In genomic region chr4:62644031-62644793, GRCm38 (mm10) we compare ENCODE assay signal across 13 mouse cellular contexts.
DNase-seq lines count a peak whose midpoint lies in the region; ATAC-seq and TF ChIP-seq lines count a peak whose summit lies in the region.
"Had no signal": no experiment of that assay in that cellular context is flagged by ENCODE, and none has a peak within 500 bp of the region (broad histone marks: within the 10 kb centered on the region; RNA-seq: fewer than 3 reads in every experiment).

No protein-coding gene starts in this region.

- no peaks in the 10 kb centered on the region for H3K36me3 ChIP-seq in forebrain, postnatal 0 days (ENCODE audit: insufficient read depth)
- H3K36me3 ChIP-seq in neural tube, embryonic 13.5 days: 0 out of 2 replicates have a peak, but pooled peaks cover 4% of the 10 kb centered on the region
- H3K36me3 ChIP-seq: embryonic facial prominence, embryonic 15.5 days; liver, embryonic 15.5 days had no signal

- 59% methylated on average over 11 of the region's 11 CpGs for WGBS in forebrain, postnatal 0 days
- WGBS in neural tube, embryonic 13.5 days: 75% methylated on average over 11 of the region's 11 CpGs

- no peak for TF ChIP-seq CTCF in gastrocnemius, adult 2 months (IDR thresholded peaks at IDR 0.05)
- no peak for TF ChIP-seq CTCF in forebrain, postnatal 0 days (IDR thresholded peaks at IDR 0.05; ENCODE audit: low read depth)

- H3K9me3 ChIP-seq in forebrain, postnatal 0 days (ENCODE audit: low read length): no peaks in the 10 kb centered on the region
- no peaks in the 10 kb centered on the region for H3K9me3 ChIP-seq in neural tube, embryonic 13.5 days
- H3K9me3 ChIP-seq: embryonic facial prominence, embryonic 15.5 days; liver, embryonic 15.5 days; midbrain, embryonic 12.5 days had no signal

- peak; percentile 91 for ATAC-seq in forebrain, postnatal 0 days
- ATAC-seq in neural tube, embryonic 13.5 days (ENCODE audit: low read depth): no peak
- ATAC-seq: CD4-positive, CD25-positive, alpha-beta regulatory T cell, adult 4 months had no signal

- no peaks in the 10 kb centered on the region for H3K4me1 ChIP-seq in forebrain, postnatal 0 days (ENCODE audit: insufficient read depth)
- peaks cover 34% of the 10 kb centered on the region for H3K4me1 ChIP-seq in neural tube, embryonic 13.5 days (replicated peaks)

- no peak overlapping the region for H3K4me2 ChIP-seq in forebrain, postnatal 0 days (ENCODE audit: low read depth)
- no peak overlapping the region for H3K4me2 ChIP-seq in neural tube, embryonic 13.5 days
- H3K4me2 ChIP-seq: embryonic facial prominence, embryonic 15.5 days; liver, embryonic 15.5 days; midbrain, embryonic 12.5 days had no signal

- no peak overlapping the region for H3K9ac ChIP-seq in forebrain, postnatal 0 days
- no peak overlapping the region for H3K9ac ChIP-seq in neural tube, embryonic 13.5 days
- H3K9ac ChIP-seq: embryonic facial prominence, embryonic 15.5 days; liver, embryonic 15.5 days; midbrain, embryonic 12.5 days had no signal

- intact Hi-C loops in gastrocnemius, adult 2 months (cut with DNase I): no loop called here
- intact Hi-C loops in left cerebral cortex, postnatal 4 days (cut with DNase I): no loop called here
- intact Hi-C loops in left cerebral cortex, postnatal 10 days (cut with DNase I): no loop called here

- H3K4me3 ChIP-seq in gastrocnemius, adult 2 months: no peak overlapping the region
- H3K4me3 ChIP-seq in forebrain, postnatal 0 days (ENCODE audit: low read depth, low read length): no peak overlapping the region
- no peak overlapping the region for H3K4me3 ChIP-seq in neural tube, embryonic 13.5 days
- H3K4me3 ChIP-seq: embryonic facial prominence, embryonic 15.5 days; liver, embryonic 15.5 days; midbrain, embryonic 12.5 days had no signal

- peak overlapping the region; percentile 81 for H3K27ac ChIP-seq in gastrocnemius, adult 2 months
- H3K27ac ChIP-seq in forebrain, postnatal 0 days (ENCODE audit: low read depth, low read length): no peak overlapping the region
- peak overlapping the region; percentile 72 for H3K27ac ChIP-seq in neural tube, embryonic 13.5 days (replicated peaks)
- H3K27ac ChIP-seq: embryonic facial prominence, embryonic 15.5 days; liver, embryonic 15.5 days; midbrain, embryonic 12.5 days had no signal

- H3K27me3 ChIP-seq in forebrain, postnatal 0 days (ENCODE audit: insufficient read depth, low read length): no peaks in the 10 kb centered on the region
- H3K27me3 ChIP-seq in neural tube, embryonic 13.5 days: no peaks in the 10 kb centered on the region
- H3K27me3 ChIP-seq: embryonic facial prominence, embryonic 15.5 days; liver, embryonic 15.5 days had no signal

- DNase-seq in gastrocnemius, adult 2 months: no peak
- no peak for DNase-seq in gastrocnemius, postnatal 4 days (ENCODE audit: low spot score in 2 of 2)
- peak; percentile 50 for DNase-seq in left cerebral cortex, postnatal 4 days
- no peak for DNase-seq in left cerebral cortex, postnatal 10 days (ENCODE audit: extremely low spot score in 1 of 2, low spot score in 2 of 2)
- peak; percentile 71 for DNase-seq in forebrain, postnatal 0 days
- no peak for DNase-seq in left cerebral cortex, adult 11 months (ENCODE audit: low spot score)
- no peak for DNase-seq in adrenal gland, postnatal 25 days
- DNase-seq: gastrocnemius, postnatal 14 days had no signal

Comparison
In these comparisons a context has a peak if more than half of its experiments do, and no peak if none do; other contexts are left out.
1. DNase-seq: peak in left cerebral cortex, postnatal 4 days (single experiment) and forebrain, postnatal 0 days (single experiment); none in gastrocnemius, adult 2 months (single experiment), gastrocnemius, postnatal 4 days (0 of 2), left cerebral cortex, postnatal 10 days (0 of 2), left cerebral cortex, adult 11 months (single experiment) and adrenal gland, postnatal 25 days (single experiment).